Comparison of ENCODE assay signal across 15 mouse cellular contexts in the genomic region with DNA sequence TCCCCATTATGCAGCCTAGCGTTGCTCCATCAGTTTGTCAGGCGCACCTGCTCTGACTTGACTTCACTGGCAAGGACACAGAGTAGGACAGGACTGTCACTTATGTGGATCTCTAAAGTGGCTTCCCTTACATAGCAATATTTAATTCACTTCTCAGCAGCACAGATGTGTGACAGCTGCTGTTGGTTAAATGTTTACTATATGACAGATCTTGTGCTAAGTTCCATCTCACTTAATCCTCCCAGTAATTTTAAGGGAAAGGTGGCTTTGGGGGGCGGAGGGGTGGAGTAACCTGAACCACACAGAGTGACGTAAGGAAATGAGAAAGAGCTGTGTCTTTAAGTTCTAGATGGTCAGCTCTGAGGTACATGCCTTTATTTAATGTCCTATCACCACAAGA.
"Had no signal": no experiment of that assay in that cellular context is flagged by ENCODE, and none has a peak within 500 bp of the region (broad histone marks: within the 10 kb centered on the region; RNA-seq: fewer than 3 reads in every experiment).

No protein-coding gene starts in this region.

- H3K4me3 ChIP-seq: myocyte had no signal

- H3K27ac ChIP-seq: liver, embryonic 14.5 days had no signal

- H3K36me3 ChIP-seq: midbrain, embryonic 10.5 days; neural tube, embryonic 13.5 days had no signal

- H3K9ac ChIP-seq: liver, embryonic 14.5 days had no signal

- H3K9me3 ChIP-seq: midbrain, embryonic 10.5 days; neural tube, embryonic 13.5 days had no signal

- ATAC-seq: midbrain, embryonic 16.5 days had no signal

- DNase-seq: lung, adult 18-20 months; lung, postnatal 10 days; lung, postnatal 4 days; right cerebral cortex, adult 18-20 months; right cerebral cortex, postnatal 25 days; right cerebral cortex, postnatal 4 days; spleen, adult 18-20 months; thymus, adult 18-20 months; thymus, postnatal 14 days; thymus, postnatal 36 days had no signal
